Mouse (Mus musculus) mouse embryonic stem cell (cell line): ENCODE results near the gene Cckbr.
"Not testable (repeated sequence)": the region's sequence is repeated elsewhere in the genome, so short reads cannot be mapped to it uniquely, and the experiment has no call there.

Experiments
- in situ Hi-C, 2 experiments: fragments of 300-500 bp; cut with MboI; formaldehyde crosslinking; loops; 1 replicate in 1 of 2; 3 replicates in 1 of 2; pipeline ENCODE4 v1.14.3; 2019 to 2020; ENCODE audit warnings: low sequenced_read_pairs in 2 of 2, low pct_unique_long_range_greater_than_20kb in 1 of 2, mixed read lengths in 1 of 2; ENCODE audit not compliant: unreplicated experiment in 1 of 2

Gene Cckbr

GRCm38 (mm10) chr7:105426051-105426450, 520 bp downstream of the Cckbr start:
- in situ Hi-C loops: no loop called here

- in situ Hi-C loops: no loop called here
Measured at GRCm38 (mm10) chr7:105432058-105432457, 6.5 kb downstream of the Cckbr start.

GRCm38 (mm10) chr7:105433859-105434258, 8.3 kb downstream of the Cckbr start:
- in situ Hi-C loops: no loop called here

- in situ Hi-C loops: no loop called here
Measured at GRCm38 (mm10) chr7:105434798-105435197, 9.3 kb downstream of the Cckbr start.

- in situ Hi-C loops: no loop called here
Measured at GRCm38 (mm10) chr7:105437979-105438772, 12.6 kb downstream of the Cckbr start.

GRCm38 (mm10) chr7:105441426-105441825, 15.9 kb downstream of the Cckbr start:
- in situ Hi-C loops: no loop called here

GRCm38 (mm10) chr7:105445076-105445475, 19.5 kb downstream of the Cckbr start:
- in situ Hi-C loops: no loop called here

- in situ Hi-C loops: not testable (repeated sequence)
Measured at GRCm38 (mm10) chr7:105453345-105453744, 27.8 kb downstream of the Cckbr start.

- in situ Hi-C loops: no loop called here
Measured at GRCm38 (mm10) chr7:105458546-105458945, 33.0 kb downstream of the Cckbr start.

GRCm38 (mm10) chr7:105465505-105465904, 40.0 kb downstream of the Cckbr start:
- in situ Hi-C loops: not testable (repeated sequence)

GRCm38 (mm10) chr7:105472607-105473006, 47.1 kb downstream of the Cckbr start:
- in situ Hi-C loops: loop anchor here in 1 of 2 experiments (5.0 kb wide), 1 partner anchor 65 kb away; no protein-coding TSS in a partner anchor

- in situ Hi-C loops: loop anchor here in 1 of 2 experiments (5.0 kb wide), 1 partner anchor 68 kb away; no protein-coding TSS in a partner anchor
Measured at GRCm38 (mm10) chr7:105474771-105475315, 49.3 kb downstream of the Cckbr start.

- in situ Hi-C loops: no loop called here
Measured at GRCm38 (mm10) chr7:105475396-105475949, 49.9 kb downstream of the Cckbr start.

GRCm38 (mm10) chr7:105476683-105477432, 51.3 kb downstream of the Cckbr start:
- in situ Hi-C loops: no loop called here

GRCm38 (mm10) chr7:105477433-105477700, 51.8 kb downstream of the Cckbr start:
- in situ Hi-C loops: no loop called here

GRCm38 (mm10) chr7:105477841-105478240, 52.3 kb downstream of the Cckbr start:
- in situ Hi-C loops: no loop called here

- in situ Hi-C loops: no loop called here
Measured at GRCm38 (mm10) chr7:105478344-105478743, 52.8 kb downstream of the Cckbr start.

- in situ Hi-C loops: no loop called here
Measured at GRCm38 (mm10) chr7:105479232-105479631, 53.7 kb downstream of the Cckbr start.

- in situ Hi-C loops: no loop called here
Measured at GRCm38 (mm10) chr7:105480081-105480480, 54.5 kb downstream of the Cckbr start.
